Mouse (Mus musculus) hindbrain, embryonic 11.5 days (tissue): ENCODE measurements at regions not wholly inside any gene's neighbourhood (a gene's known extent, or its start where the extent isn't known, plus 50 kb on each side); places are given as distances from the start of the nearest gene placed in this dataset.

Source experiments
- ATAC-seq: fragments of 200-750 bp; cut with Nextera tagmentation; 2 replicates; pipeline ENCODE4 v1.8.0; 2017; ENCODE audit warnings: mild to moderate bottlenecking, moderate TSS enrichment, moderate library complexity; ENCODE audit not compliant: low FRiP score
- DNase-seq: peaks from one replicate; pipeline ENCODE4 v3.0.0-alpha.2; 2015; ENCODE audit warnings: low spot score
- H3K27ac ChIP-seq: fragments of 300-500 bp; sonication (generic); 2 replicates; pipeline ENCODE4 v1.5.1; 2014; ENCODE audit warnings: mild to moderate bottlenecking, low read depth, low read length
- H3K27me3 ChIP-seq: fragments of 300-500 bp; sonication (generic); 2 replicates; pipeline ENCODE4 v1.6.1; 2014; ENCODE audit warnings: mild to moderate bottlenecking, low read length, moderate library complexity, mixed read lengths; ENCODE audit not compliant: control insufficient read depth, insufficient read depth
- H3K36me3 ChIP-seq: fragments of 300-500 bp; sonication (generic); 2 replicates; pipeline ENCODE4 v1.6.1; 2014; ENCODE audit warnings: mild to moderate bottlenecking, low read length, moderate library complexity, mixed read lengths; ENCODE audit not compliant: control insufficient read depth, insufficient read depth
- H3K4me1 ChIP-seq: fragments of 300-500 bp; sonication (generic); replicated peaks from 2 replicates; pipeline ENCODE4 v1.6.1; 2014; ENCODE audit warnings: low read length, mixed read lengths; ENCODE audit not compliant: control insufficient read depth, insufficient read depth
- H3K4me2 ChIP-seq: fragments of 300-500 bp; sonication (generic); replicated peaks from 2 replicates; pipeline ENCODE4 v1.6.1; 2014; ENCODE audit warnings: mild to moderate bottlenecking, low read depth, low read length
- H3K4me3 ChIP-seq: fragments of 300-500 bp; sonication (generic); 2 replicates; pipeline ENCODE4 v1.5.1; 2014; ENCODE audit warnings: low read depth, low read length
- H3K9ac ChIP-seq: fragments of 300-500 bp; sonication (generic); 2 replicates; pipeline ENCODE4 v1.6.1; 2014; ENCODE audit warnings: low read depth, low read length
- H3K9me3 ChIP-seq: fragments of 300-500 bp; sonication (generic); 2 replicates; pipeline ENCODE4 v1.6.1; 2016; ENCODE audit warnings: low read length; ENCODE audit not compliant: control insufficient read depth
- WGBS: fragments of 180-500 bp; shearing (Covaris S2); extraction: QIAGEN DNeasy Blood & Tissue Kit; methylation state at CpG from one replicate; pipeline ENCODE4 v1.1.7; 2014; 5-methylcytosine and 5-hydroxymethylcytosine counted together

DNA sequence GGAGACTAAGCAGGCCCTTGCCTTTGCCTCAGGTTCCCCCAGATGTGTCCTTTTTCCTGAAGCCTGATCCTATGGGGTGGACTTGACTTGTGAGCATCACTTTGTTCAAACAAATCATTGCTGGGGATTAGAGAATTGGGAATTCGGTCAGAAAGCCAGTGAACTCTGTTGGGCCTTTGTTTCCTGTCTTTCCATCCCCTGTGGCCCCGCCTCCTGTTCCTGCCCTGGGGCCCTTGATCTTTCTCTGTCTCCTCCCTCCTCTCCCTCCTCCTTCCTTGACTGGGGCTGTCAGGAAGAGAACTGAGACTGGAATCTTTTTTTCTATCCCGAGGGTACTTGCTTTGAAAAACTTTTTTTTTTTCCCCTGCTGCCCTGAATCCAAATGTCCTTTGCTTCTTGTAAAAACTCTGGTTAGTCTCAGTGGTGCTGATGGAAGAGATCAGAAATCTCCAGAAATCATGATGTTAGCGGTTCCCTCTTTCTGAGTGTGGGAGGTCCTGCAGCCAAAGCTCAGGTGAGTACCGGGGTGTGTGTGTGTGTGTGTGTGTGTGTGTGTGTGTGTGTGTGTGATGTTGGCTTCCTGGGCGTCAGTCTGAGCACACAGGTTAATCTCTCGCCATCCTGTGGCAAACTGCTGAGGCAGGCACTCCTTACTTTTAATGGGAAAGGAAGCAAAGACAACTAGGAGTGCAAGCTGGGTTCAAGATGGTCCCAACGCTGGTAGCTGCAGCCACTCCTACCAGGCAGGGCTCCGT is 118.7 kb downstream of the Ddx11 start:
- Histone ChIP-seq H3K4me1 (no peaks in the 10 kb centered on the region; the same call in none of the 2 replicates), H3K27me3 (no peaks in the 10 kb centered on the region), H3K4me3 (no peak overlapping the region), H3K4me2 (0 out of 2 replicates have a peak overlapping the region, but pooled peaks have one; percentile 5), H3K9me3 (no peaks in the 10 kb centered on the region), H3K9ac (peak overlapping the region; percentile 11; the same call in 1 of the 2 replicates), H3K27ac (no peak overlapping the region), H3K36me3 (no peaks in the 10 kb centered on the region)
- WGBS, result 19% methylated on average over 9 of the region's 9 CpGs
- peak; percentile 72 for DNase-seq
- peak; percentile 66; the same call in 1 of the 2 replicates for ATAC-seq

DNA sequence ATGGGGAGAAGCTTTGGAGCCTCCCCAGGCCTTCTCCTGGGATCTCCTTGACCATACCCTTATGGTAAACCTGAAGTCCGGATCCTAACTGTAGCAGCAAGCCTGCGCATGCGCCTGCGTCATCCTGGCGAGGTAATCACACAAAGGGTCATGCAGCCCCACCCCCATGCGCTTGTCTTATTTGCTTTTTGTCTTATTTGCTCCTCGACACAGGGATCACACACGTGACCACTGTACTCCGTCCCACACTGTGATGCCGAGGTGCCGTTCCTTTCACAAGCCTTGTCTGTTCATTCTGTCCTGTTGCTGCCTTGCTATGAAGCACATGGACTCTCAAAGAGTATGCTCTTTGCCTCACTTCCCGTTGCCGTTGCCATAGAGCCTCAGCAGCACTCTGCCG is 120.9 kb downstream of the Ddx11 start:
- Histone ChIP-seq H3K27me3 (no peaks in the 10 kb centered on the region), H3K4me2 (no peak overlapping the region), H3K36me3 (no peaks in the 10 kb centered on the region), H3K9ac (no peak overlapping the region), H3K27ac (no peak overlapping the region), H3K9me3 (no peaks in the 10 kb centered on the region), H3K4me1 (no peaks in the 10 kb centered on the region; the same call in none of the 2 replicates), H3K4me3 (no peak overlapping the region)
- ATAC-seq (no peak), DNase-seq (no peak)
- WGBS, result 92% methylated on average over 14 of the region's 14 CpGs

DNA sequence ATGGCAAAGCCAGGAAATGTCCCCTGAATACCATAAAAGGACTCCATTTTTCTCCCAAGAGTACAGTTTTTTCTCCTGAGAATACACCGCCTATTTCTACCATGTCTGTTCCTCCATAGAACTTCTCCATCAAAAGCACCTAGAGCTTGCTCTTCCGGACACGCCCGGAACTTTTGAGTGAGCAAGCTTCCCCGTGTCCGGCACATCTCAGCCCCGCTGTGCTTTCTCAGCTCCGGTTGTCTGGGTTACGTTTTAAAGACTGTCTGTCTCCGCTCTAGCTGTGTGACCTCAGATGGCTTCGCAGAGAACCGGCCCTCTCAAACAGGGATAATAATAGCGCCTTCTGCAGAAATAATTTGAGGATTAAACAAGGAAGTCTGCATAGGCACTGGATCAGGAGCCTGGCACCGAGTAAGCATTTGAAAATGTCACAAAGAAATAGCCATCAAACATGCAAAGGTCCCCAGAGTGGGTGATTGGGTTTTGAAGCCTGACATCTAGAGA is 122.8 kb downstream of the Ddx11 start:
- no peak overlapping the region for H3K27ac ChIP-seq
- DNase-seq (no peak), ATAC-seq (no peak)
- no peaks in the 10 kb centered on the region for H3K27me3 ChIP-seq
- WGBS, result 80% methylated on average over 14 of the region's 14 CpGs
- no peak overlapping the region for H3K9ac ChIP-seq
- no peak overlapping the region for H3K4me2 ChIP-seq
- H3K4me1 ChIP-seq, result no peaks in the 10 kb centered on the region; the same call in none of the 2 replicates
- no peaks in the 10 kb centered on the region for H3K9me3 ChIP-seq
- no peaks in the 10 kb centered on the region for H3K36me3 ChIP-seq
- no peak overlapping the region for H3K4me3 ChIP-seq

- 97% methylated on average over 2 of the region's 2 CpGs for WGBS
- ATAC-seq, result no peak
- H3K4me3 ChIP-seq, result no peak overlapping the region
Observed at GRCm38 (mm10) chr17:66251495-66251894, 128.2 kb downstream of the Ddx11 start.

GRCm38 (mm10) chr17:66252926-66253325 is 129.6 kb downstream of the Ddx11 start:
- WGBS, result 91% methylated on average over 6 of the region's 6 CpGs
- no peaks in the 10 kb centered on the region for H3K4me1 ChIP-seq
- no peaks in the 10 kb centered on the region for H3K36me3 ChIP-seq
- H3K4me2 ChIP-seq, result no peak overlapping the region
- no peak overlapping the region for H3K27ac ChIP-seq
- ATAC-seq, result no peak
- H3K9me3 ChIP-seq, result no peaks in the 10 kb centered on the region
- no peaks in the 10 kb centered on the region for H3K27me3 ChIP-seq
- H3K9ac ChIP-seq, result no peak overlapping the region
- H3K4me3 ChIP-seq, result no peak overlapping the region
- DNase-seq, result no peak

More at GRCm38 (mm10) chr17:66251495-66251894, 128.2 kb downstream of the Ddx11 start:
- H3K4me2 ChIP-seq, result no peak overlapping the region
- no peaks in the 10 kb centered on the region for H3K36me3 ChIP-seq
- H3K27ac ChIP-seq, result no peak overlapping the region
- H3K9me3 ChIP-seq, result no peaks in the 10 kb centered on the region
- DNase-seq, result no peak
- H3K9ac ChIP-seq, result no peak overlapping the region
- no peaks in the 10 kb centered on the region for H3K27me3 ChIP-seq
- H3K4me1 ChIP-seq, result no peaks in the 10 kb centered on the region

GRCm38 (mm10) chr17:66259697-66260096 is 136.4 kb downstream of the Ddx11 start:
- whole genome bisulfite sequencing, result 71% methylated on average over 8 of the region's 8 CpGs
- Histone ChIP-seq H3K4me3 (no peak overlapping the region), H3K4me2 (no peak overlapping the region), H3K27me3 (no peaks in the 10 kb centered on the region), H3K9ac (no peak overlapping the region), H3K4me1 (no peaks in the 10 kb centered on the region), H3K36me3 (no peaks in the 10 kb centered on the region), H3K27ac (no peak overlapping the region), H3K9me3 (no peaks in the 10 kb centered on the region)
- ATAC-seq (no peak), DNase-seq (no peak)

DNA sequence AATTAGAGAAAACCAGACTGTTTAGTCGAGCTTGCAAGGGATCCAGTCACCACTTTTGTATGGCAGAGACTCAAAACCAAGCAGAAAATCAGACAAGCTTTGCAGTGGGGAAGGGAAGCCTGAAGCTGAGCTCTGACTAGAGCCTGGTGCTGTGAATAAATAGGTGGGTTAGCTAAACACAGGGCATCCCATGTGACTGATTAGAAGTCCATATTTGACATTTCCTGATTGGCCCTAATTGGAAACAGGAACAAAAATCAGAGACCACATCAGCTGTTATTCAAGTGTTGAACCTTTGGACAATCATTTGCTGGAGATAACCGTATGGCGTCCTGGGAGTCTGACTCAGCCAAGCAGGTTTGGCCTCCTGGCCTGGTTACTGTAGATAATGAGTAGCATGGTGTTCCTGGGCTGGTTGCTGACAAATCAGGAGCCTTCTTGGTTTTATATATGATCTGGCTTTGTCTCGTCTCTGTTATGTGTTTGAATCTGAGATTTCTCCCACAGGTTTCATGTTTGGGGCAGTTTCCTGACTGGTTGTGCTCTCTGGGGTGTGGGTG is 139.4 kb downstream of the Ddx11 start:
- Histone ChIP-seq H3K4me1 (no peaks in the 10 kb centered on the region), H3K27ac (no peak overlapping the region), H3K9ac (no peak overlapping the region), H3K27me3 (no peaks in the 10 kb centered on the region), H3K36me3 (no peaks in the 10 kb centered on the region), H3K9me3 (no peaks in the 10 kb centered on the region), H3K4me3 (no peak overlapping the region), H3K4me2 (no peak overlapping the region)
- no peak for DNase-seq
- WGBS, result 76% methylated on average over 4 of the region's 4 CpGs
- ATAC-seq, result no peak

DNA sequence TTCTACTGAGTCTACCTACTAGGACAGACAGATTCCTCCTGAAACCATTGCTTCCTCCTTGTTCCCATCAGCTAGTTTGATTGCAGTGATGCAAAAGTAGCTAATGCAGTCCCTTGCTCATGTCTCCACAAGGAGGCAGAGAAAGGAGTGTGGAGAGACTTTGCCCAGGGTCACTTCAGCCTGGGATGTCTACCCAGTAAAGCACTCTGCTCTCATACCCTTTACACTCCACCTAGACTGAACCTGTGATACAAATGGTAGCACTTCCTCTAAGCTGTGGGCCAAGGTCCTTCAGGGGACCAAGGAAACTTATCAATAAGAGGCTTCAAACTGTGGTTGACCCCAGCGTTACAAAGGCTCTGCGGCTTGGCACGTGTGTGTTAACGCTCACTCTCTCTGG is 140.1 kb downstream of the Ddx11 start:
- no peak overlapping the region for H3K9ac ChIP-seq
- H3K27ac ChIP-seq, result no peak overlapping the region
- DNase-seq (no peak), ATAC-seq (no peak)
- H3K4me1 ChIP-seq, result no peaks in the 10 kb centered on the region
- H3K4me2 ChIP-seq, result no peak overlapping the region
- no peaks in the 10 kb centered on the region for H3K27me3 ChIP-seq
- H3K36me3 ChIP-seq, result no peaks in the 10 kb centered on the region
- H3K9me3 ChIP-seq, result no peaks in the 10 kb centered on the region
- WGBS, result 93% methylated on average over 4 of the region's 4 CpGs
- no peak overlapping the region for H3K4me3 ChIP-seq

DNA sequence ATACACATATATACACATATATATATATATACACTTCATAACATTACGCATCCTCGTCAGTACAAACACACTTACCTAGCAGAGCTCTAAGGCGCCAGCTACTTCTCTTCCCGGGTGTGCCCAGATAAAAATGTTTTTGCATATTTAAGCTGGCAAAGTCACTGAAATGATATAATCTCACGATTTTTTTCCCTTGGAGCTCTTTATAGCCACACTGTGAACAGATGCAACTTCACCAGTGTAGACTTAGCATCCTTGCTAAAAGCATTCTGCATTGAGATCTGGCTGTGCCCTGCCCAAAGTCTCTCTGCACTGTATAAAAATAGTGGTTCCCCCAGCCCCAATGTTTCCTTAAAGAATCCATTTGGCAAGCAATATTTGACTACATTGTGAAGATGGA is 143.5 kb downstream of the Ddx11 start:
- no peak overlapping the region for H3K4me3 ChIP-seq
- DNase-seq (no peak), ATAC-seq (no peak)
- H3K9me3 ChIP-seq, result no peaks in the 10 kb centered on the region
- no peaks in the 10 kb centered on the region; the same call in 1 of the 2 replicates for H3K4me1 ChIP-seq
- H3K36me3 ChIP-seq, result no peaks in the 10 kb centered on the region
- WGBS, result 89% methylated on average over 5 of the region's 5 CpGs
- H3K27ac ChIP-seq, result no peak overlapping the region
- no peak overlapping the region for H3K9ac ChIP-seq
- H3K27me3 ChIP-seq, result no peaks in the 10 kb centered on the region
- H3K4me2 ChIP-seq, result no peak overlapping the region
